Mouse (Mus musculus): ENCODE data around the gene Immt. TPM values are rescaled to one million over a fixed set of nuclear protein-coding genes. Genes with fewer than 3 reads are reported as not detected.

Gene Immt
- polyA plus RNA-seq (2015; fragmentation: Nextera tagmentation; extraction: Ambion mirVana) = 132 and 140 TPM in 2 replicates

DNA sequence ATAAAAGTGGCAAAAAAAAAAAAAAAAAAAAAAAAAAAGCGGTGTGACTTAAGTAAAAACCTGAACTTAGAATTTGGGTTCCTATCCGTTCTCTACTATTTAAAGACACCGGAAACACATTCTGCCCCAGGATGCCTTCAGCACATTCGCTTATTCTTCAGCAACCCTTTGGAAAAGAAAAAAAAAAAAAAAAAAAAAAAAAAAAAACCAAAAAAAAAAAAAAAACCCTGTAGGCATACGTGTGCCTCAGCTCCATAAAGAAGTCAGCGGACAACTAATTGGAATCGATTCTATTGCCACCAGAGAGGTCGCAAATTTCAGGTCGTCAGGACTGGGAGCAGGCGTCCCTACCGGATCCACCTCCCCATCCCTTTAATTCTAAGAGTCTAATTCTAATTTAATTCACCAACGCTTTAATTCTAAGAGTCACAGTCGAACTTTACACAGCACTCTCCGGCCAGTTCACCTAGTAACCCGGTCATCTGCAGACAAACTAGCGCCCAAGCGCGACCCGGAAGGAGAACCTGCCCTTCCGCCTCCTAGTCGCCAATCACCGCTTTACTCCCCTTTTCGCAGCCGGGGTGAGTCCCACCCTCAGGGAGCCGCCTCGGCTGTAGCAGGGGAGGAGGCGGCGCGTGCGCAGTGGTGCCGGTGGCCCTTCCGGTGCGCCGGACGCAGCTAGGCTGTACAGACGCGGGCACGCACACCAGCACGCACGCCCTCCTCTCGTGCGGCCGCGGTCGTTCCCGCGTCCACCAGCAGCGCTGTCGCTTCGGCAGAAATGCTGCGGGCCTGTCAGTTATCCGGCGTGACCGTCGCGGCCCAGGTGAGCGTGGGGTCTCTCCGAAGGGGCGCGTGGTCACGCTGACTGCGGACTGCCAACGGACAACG, at the start of gene Immt:
Gene Immt (plus strand): TSS at position 642 of the 891 bp plus-strand sequence.
- TF ChIP-seq CTCF (IDR thresholded peaks at IDR 0.05; ENCODE audit: low read depth) = peak; percentile 33; the same call in 1 of the 2 replicates
- TF ChIP-seq EP300 (optimal IDR thresholded peaks at IDR 0.05) = peak; percentile 68

GRCm38 (mm10) chr6:71783165-71783564, 48.0 kb upstream of the Immt start:
- Histone ChIP-seq H3K9ac (ENCODE audit: low read length) (no peak overlapping the region), H3K4me1 (replicated peaks; ENCODE audit: control insufficient read depth, insufficient read depth) (no peaks in the 10 kb centered on the region), H3K9me3 (ENCODE audit: control insufficient read depth, low read length) (no peaks in the 10 kb centered on the region), H3K27me3 (ENCODE audit: control insufficient read depth, insufficient read depth, low read length) (no peaks in the 10 kb centered on the region), H3K27ac (replicated peaks) (no peak overlapping the region), H3K36me3 (ENCODE audit: control insufficient read depth, insufficient read depth, low read length) (no peaks in the 10 kb centered on the region), H3K4me2 (replicated peaks; ENCODE audit: low read depth) (no peak overlapping the region), H3K4me3 (ENCODE audit: low read depth, low read length) (no peak overlapping the region)
- TF ChIP-seq EP300 (optimal IDR thresholded peaks at IDR 0.05) (no peak), CTCF (IDR thresholded peaks at IDR 0.05; ENCODE audit: low read depth) (no peak)
- ATAC-seq (ENCODE audit: low FRiP score, low TSS enrichment) (no peak), DNase-seq (ENCODE audit: low spot score) (no peak)
- whole genome bisulfite sequencing = 82% methylated on average over 5 of the region's 5 CpGs

More for the DNA sequence above, at the start of gene Immt:
- Histone ChIP-seq H3K9me3 (ENCODE audit: control insufficient read depth, low read length) (no peaks in the 10 kb centered on the region), H3K4me1 (replicated peaks; ENCODE audit: control insufficient read depth, insufficient read depth) (no peaks in the 10 kb centered on the region), H3K4me3 (ENCODE audit: low read depth, low read length) (peak within 1 kb of the TSS; percentile 93), H3K4me2 (replicated peaks; ENCODE audit: low read depth) (peak within 1 kb of the TSS; percentile 73), H3K27ac (replicated peaks) (peak within 1 kb of the TSS; percentile 98), H3K9ac (ENCODE audit: low read length) (peak within 1 kb of the TSS; percentile 91), H3K27me3 (ENCODE audit: control insufficient read depth, insufficient read depth, low read length) (no peaks in the 10 kb centered on the region), H3K36me3 (ENCODE audit: control insufficient read depth, insufficient read depth, low read length) (no peaks in the 10 kb centered on the region)
- peak; percentile 98 for DNase-seq (ENCODE audit: low spot score)
- under 1% methylated on average over 62 of the region's 64 CpGs for WGBS
- ATAC-seq (ENCODE audit: low FRiP score, low TSS enrichment) = peak; percentile 99

GRCm38 (mm10) chr6:71788348-71788747, 42.8 kb upstream of the Immt start:
- DNase-seq (ENCODE audit: low spot score) (no peak), ATAC-seq (ENCODE audit: low FRiP score, low TSS enrichment) (no peak)
- Histone ChIP-seq H3K4me2 (replicated peaks; ENCODE audit: low read depth) (no peak overlapping the region), H3K27ac (replicated peaks) (no peak overlapping the region), H3K4me3 (ENCODE audit: low read depth, low read length) (no peak overlapping the region), H3K27me3 (ENCODE audit: control insufficient read depth, insufficient read depth, low read length) (no peaks in the 10 kb centered on the region), H3K36me3 (ENCODE audit: control insufficient read depth, insufficient read depth, low read length) (no peaks in the 10 kb centered on the region), H3K9me3 (ENCODE audit: control insufficient read depth, low read length) (no peaks in the 10 kb centered on the region), H3K9ac (ENCODE audit: low read length) (no peak overlapping the region), H3K4me1 (replicated peaks; ENCODE audit: control insufficient read depth, insufficient read depth) (no peaks in the 10 kb centered on the region)
- WGBS = 64% methylated on average over 9 of the region's 9 CpGs
- TF ChIP-seq CTCF (IDR thresholded peaks at IDR 0.05; ENCODE audit: low read depth) = no peak
- no peak for TF ChIP-seq EP300 (optimal IDR thresholded peaks at IDR 0.05)

DNA sequence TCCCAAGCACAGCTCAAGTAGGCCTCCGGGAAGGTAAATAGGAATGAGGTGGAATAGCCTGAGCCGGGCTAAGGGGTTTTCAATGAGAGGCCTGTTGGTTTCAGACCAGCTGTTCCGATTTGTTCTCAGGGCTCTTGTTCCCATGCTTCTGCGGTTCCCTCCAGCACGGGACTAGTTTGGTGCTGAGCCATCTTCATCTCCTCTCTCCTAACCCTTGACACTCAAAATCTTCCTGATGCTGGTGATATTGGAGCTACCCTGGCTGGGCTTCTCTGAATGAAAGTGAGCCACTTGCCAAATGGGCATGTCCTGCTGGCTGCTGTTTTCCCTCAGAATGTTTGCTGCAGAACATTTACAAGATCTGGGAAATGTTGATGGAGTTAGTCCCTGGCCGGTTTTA, 39.4 kb upstream of the Immt start:
- Histone ChIP-seq H3K9ac (ENCODE audit: low read length) (no peak overlapping the region), H3K27ac (replicated peaks) (no peak overlapping the region), H3K27me3 (ENCODE audit: control insufficient read depth, insufficient read depth, low read length) (no peaks in the 10 kb centered on the region), H3K4me3 (ENCODE audit: low read depth, low read length) (no peak overlapping the region), H3K9me3 (ENCODE audit: control insufficient read depth, low read length) (no peaks in the 10 kb centered on the region), H3K4me1 (replicated peaks; ENCODE audit: control insufficient read depth, insufficient read depth) (no peaks in the 10 kb centered on the region), H3K36me3 (ENCODE audit: control insufficient read depth, insufficient read depth, low read length) (no peaks in the 10 kb centered on the region), H3K4me2 (replicated peaks; ENCODE audit: low read depth) (no peak overlapping the region)
- ATAC-seq (ENCODE audit: low FRiP score, low TSS enrichment) (no peak), DNase-seq (ENCODE audit: low spot score) (no peak)
- TF ChIP-seq CTCF (IDR thresholded peaks at IDR 0.05; ENCODE audit: low read depth) (no peak), EP300 (optimal IDR thresholded peaks at IDR 0.05) (no peak)
- WGBS = 72% methylated on average over 6 of the region's 6 CpGs

GRCm38 (mm10) chr6:71799391-71799790, 31.7 kb upstream of the Immt start:
- Histone ChIP-seq H3K27ac (replicated peaks) (no peak overlapping the region), H3K4me3 (ENCODE audit: low read depth, low read length) (no peak overlapping the region), H3K4me1 (replicated peaks; ENCODE audit: control insufficient read depth, insufficient read depth) (no peaks in the 10 kb centered on the region), H3K4me2 (replicated peaks; ENCODE audit: low read depth) (no peak overlapping the region), H3K9me3 (ENCODE audit: control insufficient read depth, low read length) (no peaks in the 10 kb centered on the region), H3K9ac (ENCODE audit: low read length) (no peak overlapping the region), H3K27me3 (ENCODE audit: control insufficient read depth, insufficient read depth, low read length) (no peaks in the 10 kb centered on the region), H3K36me3 (ENCODE audit: control insufficient read depth, insufficient read depth, low read length) (no peaks in the 10 kb centered on the region)
- 60% methylated on average over 3 of the region's 3 CpGs for WGBS
- ATAC-seq (ENCODE audit: low FRiP score, low TSS enrichment) (no peak), DNase-seq (ENCODE audit: low spot score) (no peak)
- TF ChIP-seq CTCF (IDR thresholded peaks at IDR 0.05; ENCODE audit: low read depth) = no peak
- TF ChIP-seq EP300 (optimal IDR thresholded peaks at IDR 0.05) = no peak
